Mouse (Mus musculus) right cerebral cortex, postnatal 4 days (tissue): Measurements from ENCODE around the gene Pltp.
A peak's percentile ranks its signal among the peaks of the same experiment; 100 is the strongest.

Experiments used
- DNase-seq: peaks from one replicate; pipeline ENCODE4 v3.0.0-alpha.2; 2022

Gene Pltp

DNA sequence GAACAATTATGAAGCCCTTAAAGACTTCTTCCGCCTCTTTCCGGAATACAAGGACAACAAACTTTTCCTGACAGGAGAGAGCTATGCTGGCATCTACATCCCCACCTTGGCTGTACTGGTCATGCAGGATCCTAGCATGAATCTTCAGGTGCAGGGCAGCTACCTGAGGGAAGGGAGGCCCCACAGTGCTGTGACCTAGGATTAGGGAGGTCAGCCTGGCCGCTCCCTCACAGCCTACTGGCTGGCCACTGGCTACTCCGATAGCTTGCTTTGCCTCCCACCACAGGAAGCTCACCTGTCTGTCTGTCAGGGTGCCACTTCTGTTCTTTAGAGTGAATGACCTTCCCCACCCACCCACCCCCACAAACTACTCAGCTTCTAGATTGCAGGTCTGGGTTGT, 22.3 kb downstream of the Pltp start:
- no peak for DNase-seq

DNA sequence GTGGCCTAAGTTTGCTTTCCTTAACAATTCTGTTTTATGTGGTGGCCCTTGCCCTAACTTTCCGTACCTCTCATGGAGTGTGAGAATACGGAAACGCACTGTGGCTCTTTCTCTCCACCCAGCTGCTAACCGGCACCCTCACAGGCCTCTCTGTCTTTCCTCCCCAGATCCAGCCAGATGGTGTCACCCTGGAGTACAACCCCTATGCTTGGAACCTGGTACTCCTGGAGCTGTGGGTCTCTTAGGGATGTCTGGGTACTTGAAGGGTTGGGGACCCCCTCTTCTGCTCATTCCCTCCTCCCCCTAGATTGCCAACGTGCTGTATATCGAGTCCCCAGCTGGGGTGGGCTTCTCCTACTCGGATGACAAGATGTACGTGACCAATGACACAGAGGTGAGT, 23.0 kb downstream of the Pltp start:
- no peak for DNase-seq

DNA sequence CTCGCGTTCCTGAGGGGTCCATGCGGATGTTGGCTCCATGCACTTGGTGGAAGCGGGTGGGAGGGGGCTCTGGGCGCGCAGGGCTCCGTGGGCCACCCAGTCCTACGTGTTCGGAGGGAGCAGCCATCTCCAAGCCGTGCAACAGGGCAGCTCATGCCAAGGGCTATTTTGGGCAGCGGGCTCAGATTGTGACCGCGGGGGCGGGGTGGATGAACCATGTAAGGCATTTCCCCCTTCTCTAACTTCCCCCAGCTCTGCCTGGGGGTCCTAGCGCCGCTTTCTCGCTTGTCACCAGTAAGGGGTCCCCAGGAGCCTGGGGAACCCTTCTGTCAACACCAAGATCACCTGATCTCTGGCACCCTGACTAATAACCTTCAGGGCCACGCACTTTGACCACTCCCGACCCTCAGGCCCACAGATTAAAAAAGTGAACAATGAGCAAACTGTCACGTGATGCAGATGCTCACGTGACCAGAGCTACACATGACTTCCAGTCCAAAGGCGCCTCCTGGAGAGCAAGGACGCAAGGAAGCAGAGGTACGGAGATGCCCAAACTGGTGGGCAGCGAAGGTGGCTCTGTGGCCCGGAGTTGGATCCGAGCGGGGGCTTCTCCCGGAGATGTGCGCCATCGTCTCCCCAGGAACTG, 24.1 kb downstream of the Pltp start, which contains the start of gene Neurl2:
TSS of gene Neurl2 (minus strand) at position 143 of the 646 bp plus-strand sequence.
- peak; percentile 90 for DNase-seq

DNA sequence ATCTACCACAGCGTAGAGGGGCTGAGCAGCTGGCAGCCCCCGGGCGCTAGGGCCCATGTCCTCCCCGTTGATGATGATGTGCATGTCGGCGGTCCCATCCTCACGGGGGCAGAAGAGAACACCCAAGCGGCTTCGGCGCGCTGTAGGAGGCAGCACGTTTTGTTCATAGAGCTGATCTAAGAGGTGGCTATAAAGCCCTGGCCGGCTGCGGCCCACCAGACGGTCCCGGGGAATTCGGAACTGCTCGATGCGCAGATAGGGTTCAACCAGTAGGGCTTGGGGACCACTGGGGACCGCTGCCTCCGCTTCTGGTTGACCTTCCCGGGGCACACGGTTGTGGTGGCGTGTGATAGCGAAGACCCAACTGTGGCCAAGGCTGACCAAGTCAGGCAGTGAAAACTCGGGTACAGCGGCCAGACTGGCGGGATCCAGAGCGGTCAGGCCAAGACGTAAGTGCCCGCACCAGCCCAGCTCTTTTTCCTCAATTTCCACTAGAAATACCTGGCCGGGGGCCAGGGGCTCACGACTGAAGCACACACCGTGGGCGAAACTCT, 24.7 kb downstream of the Pltp start, which contains the start of gene Ctsa:
TSS of gene Ctsa (plus strand) at position 126 of the 554 bp plus-strand sequence.
- DNase-seq = peak; percentile 76

DNA sequence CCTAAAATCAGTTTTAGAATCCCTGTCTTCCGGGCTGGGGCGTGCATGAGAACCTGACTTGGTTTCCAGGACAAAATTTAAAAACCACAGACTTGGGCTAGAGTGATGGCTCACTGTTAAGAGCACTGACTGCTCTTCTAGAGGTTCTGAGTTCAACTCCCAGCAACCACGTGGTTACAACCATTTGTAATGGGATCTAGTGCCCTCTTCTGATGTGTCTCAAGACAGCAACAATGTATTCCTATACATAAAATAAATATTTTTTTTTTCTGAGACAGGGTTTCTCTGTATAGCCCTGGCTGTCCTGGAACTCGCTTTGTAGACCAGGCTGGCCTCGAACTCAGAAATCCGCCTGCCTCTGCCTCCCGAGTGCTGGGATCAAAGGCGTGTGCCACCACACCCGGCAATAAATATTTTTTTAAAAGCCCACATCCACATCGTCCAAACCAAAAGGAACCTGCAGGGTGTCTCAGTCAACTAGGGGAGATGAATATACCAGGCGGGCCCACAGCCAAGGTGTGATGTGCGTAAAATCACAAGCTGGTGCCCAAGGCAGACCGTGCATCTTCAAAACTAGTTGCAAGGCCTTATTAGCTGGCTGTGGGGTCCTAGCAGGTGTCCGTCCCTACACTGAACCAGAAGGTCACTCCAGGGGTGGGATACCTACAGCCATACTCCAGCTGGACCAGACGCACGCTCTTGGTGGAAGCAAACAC, 25.3 kb downstream of the Pltp start:
- no peak for DNase-seq

DNA sequence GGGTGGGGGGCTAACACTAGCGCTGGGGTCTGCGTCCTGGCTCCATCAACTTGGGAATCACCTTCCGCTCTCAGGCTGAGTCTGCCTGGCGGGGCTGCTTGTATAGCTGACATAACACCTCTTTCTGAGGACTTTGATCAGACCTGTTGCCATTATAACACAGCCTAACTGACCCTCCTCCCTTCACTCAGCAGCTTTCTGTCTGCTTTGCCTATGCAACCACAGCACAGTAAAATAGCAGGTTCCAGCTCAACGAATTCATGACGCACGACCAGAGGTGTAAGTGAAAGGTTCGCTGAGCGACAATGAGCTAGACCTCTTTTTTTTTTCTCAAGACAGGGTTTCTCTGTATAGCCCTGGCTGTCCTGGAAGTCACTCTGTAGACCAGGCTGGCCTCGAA, 26.5 kb downstream of the Pltp start:
- DNase-seq = no peak

DNA sequence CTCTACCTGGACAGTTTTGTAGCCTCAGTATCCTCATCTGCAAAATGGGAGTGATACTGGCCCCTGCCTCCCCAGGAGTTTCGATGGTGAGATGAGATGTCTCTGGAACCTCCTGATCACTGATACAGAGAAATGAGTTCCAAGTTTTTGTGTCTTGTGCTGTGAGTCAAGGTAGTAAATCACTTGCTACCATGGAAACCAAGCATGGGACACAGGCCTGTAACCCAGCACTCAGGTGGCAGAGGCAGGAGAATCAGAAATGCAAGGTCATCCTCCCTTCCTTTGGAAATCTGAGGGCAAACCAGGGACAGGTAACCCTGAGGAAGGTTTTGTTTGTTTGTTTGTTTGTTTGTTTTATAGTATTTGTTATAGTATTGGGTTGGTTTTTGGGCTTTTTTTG, 28.4 kb downstream of the Pltp start:
- no peak for DNase-seq

DNA sequence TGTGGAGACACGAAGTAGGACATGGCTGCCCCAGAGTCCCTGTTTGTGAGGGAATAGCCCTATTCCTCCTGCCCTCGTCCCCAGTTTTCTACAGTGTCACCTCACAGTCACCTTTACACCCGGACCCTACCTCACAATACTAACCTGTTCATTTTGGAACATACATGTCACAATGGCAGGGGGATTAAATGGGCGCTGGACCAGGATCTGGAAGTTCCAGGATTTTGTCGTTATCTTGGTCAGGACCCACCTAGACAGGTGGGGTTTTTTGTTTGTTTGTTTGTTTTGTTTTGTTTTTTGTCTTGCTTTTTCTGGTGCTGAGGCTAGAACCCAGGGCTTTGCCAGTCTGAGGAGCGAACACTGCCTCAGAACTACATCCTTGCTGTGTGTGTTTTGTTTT, 29.1 kb downstream of the Pltp start, which contains the start of gene Spata25:
TSS of gene Spata25 (minus strand) at position 101 of the 400 bp plus-strand sequence.
- no peak for DNase-seq

DNA sequence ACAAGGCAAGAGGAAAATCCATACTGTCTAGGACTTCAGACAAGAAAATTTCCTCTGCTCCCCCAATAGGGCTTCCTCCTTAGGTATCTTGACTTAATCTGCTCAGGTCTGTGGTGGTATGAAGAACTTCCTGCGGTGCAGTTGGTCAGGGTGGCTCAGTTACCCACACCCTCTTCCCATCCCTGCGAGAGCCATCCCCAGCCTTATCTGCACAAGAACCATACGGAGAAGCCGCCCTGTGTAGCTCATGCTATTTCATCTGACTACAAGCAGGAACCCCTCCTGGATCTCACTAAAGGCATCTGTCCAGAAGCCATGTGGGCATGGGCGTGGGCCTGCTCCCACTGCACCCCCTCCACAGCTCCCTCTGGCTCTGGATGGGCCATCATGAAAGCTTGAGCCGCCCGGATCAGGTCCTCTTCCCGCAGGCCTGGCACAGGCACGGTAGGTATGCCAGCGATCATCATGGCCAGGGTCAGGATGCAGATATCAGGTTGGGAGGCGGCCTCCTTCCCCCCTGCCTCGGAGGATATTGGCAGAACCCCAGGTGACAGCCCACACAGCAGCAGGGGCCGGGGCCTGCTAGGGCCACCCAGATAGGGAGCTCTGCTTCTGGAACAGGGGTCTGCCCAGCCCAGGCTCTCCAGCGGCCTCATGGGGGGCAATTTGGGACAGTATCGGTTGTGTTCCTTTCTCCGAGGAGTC, 30.2 kb downstream of the Pltp start:
- DNase-seq = no peak

DNA sequence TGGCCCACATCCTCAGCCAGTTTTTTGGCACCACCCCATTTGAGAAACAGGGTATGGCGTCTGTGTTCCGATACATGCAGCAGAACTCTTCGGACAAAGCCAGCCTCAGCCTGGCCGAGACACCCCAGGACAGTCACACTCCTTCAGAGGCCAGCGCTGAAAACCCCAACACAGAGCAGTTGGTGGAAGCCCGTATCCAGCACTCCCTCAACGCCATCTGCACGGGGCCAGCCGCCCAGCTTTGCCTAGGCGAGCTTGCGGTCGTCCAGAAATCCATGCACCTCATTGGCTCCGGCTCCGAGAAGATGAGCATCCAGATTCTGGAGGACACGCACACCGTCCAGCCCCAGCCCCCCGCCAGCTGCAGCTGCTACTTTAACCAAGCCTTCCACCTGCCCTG, 32.0 kb downstream of the Pltp start:
- no peak for DNase-seq

DNA sequence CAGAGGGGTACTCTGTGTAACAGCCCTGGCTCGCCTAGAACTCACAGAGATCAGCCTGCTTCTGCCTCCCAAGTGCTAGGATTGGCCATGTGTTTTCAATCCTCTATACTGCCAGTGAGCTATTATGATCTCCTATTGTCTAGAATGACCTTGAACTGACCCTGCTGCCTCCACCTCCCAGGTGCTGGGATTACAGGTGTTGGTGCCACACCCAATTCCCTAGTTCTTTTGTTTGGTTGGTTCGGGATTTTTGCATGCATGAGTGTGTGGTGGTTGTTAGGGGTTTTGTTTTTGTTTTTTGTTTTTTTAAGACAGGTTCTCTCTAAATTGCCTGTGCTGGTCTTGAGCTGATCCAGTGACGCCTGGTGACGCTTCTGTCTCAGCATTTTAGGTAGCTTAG, 33.5 kb downstream of the Pltp start:
- no peak for DNase-seq

DNA sequence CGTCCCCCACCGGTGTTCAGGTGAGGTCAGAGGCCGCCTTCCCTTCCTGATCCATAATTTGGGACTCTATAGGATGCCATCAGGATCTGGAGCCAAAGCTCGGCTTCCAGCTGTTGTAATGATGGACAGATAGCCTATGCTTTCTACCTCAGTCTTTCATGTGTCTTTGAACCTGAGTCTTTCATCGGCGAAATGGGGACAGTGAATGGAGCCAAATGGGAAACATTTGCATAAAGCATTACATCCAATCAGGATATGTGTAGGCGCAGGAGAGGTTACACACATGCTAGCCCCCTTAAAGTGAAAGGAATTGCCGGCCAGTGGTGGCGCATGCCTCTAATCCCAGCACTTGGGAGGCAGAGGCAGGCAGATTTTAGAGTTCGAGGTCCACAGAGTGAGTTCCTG, 34.3 kb downstream of the Pltp start:
- DNase-seq = no peak

DNA sequence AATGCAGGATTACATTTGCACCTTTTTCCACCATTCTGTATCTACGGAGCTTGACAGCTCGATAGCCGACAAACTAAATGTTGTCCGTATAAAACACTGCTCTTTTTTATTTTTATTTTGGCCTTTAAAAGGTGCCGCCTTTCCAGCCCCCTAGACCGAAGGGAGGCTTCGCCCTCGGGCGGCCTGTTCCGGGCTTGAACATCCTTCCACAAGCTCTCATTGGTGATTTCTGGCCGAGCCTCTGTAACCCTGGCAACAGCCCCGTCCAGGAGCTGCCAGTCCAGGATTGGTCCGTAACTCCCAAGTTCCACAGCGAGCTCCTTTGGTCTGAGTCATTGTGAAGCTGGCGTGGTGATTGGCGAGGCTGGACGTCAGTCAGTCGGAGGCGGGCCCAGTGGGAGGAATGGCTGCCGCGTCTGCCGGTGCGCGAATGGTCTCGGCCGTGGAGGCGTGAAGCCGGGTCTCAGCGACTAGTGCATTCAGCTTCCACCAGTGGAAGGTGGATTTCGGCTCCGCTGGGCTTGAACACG, 34.8 kb downstream of the Pltp start, which contains the start of gene Zswim1:
TSS of gene Zswim1 (plus strand) at position 51 of the 530 bp plus-strand sequence.
- DNase-seq = peak; percentile 100

DNA sequence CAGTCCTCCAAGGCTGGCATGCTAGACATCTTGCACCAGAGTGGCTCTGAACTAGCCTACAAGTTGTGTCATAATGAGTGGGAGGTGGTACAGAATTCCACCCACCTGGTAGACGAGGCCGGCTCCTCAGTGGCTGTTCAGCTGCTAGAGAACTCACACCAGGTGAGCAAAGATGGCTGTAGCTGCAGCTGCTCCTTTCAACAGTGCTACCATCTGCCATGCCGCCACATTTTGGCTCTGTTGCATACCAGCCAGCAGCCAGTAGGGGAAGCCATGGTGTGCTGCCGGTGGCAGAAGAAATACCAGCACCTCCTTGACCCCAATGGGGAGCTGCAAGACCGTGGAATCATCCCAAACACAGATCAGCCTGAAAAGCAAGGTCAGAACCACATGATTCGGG, 36.5 kb downstream of the Pltp start:
- DNase-seq = no peak

DNA sequence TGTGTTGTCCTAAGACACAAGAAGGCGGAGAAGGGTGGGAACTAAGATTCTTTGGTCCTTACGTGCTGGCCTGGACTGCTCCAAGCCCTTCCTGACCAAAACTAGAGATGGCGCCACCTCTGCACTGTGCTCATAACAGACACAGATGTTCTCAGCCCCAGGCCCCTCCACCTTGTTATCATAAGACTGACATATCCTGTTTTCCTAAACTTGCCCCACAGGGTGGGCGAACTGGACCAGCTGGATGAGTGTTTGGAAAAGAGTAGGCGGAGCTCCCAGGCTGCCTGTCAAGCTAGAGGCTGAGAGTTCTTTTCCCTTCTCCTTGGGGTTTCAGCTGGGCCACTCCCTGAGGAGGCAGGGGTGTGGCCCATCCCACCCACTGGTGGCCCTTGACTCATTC, 39.8 kb downstream of the Pltp start:
- DNase-seq = no peak

DNA sequence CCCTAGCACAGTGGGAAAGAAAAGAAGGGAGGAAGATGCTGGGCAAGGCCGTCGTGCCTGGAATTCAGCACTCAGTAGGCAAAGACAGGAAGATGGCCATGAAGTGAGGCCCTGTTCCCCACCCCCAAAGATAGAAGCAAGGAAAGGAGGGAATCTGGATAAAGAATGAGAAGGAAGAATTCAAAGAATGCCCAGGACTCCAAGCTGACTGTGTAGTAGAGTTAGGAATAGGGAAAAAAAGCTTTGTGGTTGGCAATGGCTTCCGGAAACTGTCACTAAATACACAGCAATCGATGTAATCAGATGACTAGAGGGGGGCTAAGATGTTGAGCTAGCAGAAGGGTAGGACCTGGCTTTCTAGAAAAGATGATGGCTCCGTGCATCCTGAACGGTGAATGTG, 40.3 kb downstream of the Pltp start:
- no peak for DNase-seq

DNA sequence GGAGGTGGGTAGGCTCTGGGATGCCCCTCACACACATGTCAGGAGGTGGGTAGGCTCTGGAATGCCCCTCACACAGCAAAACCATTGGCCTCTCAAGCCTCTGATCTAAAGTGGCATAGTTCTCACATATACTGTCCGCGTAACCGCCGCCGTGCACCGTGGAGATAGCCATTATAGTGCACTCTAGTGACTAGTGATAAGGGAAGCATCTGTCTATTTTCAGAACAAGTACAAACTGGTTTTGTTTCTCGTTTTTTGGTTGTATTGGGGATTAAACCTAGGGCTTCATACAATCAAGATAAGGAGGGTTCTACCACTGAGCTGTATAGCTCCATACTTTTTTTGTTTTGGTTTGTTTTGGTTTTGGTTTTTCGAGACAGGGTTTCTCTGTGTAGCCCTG, 41.7 kb downstream of the Pltp start:
- DNase-seq = no peak

DNA sequence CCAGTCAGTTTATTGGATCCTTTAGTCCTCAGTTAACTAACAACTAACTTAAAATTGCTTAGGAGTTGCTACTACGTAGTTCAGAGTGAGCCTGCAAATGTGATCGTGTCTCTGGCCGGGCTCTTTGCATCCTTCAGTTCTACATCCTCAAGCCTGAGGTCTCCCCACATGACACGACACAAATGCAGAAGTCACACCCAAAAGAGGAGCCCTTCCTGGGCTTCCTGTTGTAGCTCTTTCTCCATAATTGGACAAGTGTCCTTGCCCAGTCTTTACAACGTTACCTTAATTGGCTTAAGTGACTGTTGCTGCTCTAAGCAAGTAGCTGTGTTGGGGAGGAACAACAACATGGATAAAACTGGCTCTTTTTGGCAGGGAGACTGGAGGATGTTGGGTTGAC, 42.2 kb downstream of the Pltp start:
- DNase-seq = no peak

DNA sequence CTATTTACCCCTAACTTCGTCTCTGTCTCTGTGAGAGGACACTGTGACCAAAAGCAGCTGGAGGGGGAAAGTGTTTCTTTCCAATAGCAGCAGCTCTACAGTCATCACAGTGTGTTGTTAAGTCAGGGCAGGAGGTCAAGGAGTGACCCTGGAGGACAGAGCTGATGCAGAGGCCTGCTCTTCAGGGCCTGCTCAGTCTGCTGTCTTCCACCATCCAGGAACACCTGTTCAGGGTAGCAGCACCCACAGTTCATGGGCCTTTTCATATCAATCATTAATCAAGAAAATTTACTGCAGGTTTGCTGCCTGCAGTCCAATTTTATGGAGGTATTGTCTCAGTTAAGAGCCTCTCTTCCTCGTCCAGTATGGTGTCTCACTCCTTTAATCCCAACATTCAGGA, 44.0 kb downstream of the Pltp start:
- no peak for DNase-seq

DNA sequence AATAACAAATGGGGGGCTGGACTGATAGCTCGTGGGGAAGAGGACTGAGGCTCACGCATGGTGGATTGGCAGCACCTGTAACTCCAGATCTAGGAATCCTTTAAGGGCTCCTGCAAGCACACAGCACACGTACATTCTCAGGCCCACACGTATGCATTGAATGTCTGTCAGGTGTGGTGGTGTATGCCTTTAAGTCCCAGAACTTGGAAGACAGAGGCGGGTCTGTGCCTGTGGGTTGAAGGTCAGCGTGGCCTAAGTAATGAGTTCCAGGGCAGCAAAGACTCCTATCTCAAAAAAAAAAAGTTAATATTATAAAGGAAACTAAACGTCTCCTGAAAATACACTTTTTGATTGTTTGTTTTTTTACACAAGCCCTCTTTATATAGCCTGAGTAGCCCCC, 50.9 kb downstream of the Pltp start:
- no peak for DNase-seq

DNA sequence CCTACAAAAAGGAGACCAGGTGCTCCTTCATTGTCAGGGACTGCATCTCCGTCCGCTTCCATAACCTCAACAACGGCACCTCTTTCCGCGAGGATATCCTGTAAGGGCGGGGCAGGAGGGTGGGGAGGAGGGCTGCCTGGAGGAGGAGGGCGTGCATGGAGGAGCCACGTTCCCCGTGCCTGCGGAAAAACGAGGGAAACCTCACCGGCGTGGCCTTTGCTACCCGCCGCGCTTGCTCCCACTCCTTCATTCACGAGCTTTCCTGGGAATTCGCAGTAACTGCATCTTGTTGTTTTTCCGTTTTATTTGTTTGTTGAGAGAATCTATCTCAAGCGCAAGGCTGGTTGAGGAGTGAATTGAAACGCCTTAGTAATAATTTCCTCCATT, 52.2 kb downstream of the Pltp start:
- DNase-seq = no peak

DNA sequence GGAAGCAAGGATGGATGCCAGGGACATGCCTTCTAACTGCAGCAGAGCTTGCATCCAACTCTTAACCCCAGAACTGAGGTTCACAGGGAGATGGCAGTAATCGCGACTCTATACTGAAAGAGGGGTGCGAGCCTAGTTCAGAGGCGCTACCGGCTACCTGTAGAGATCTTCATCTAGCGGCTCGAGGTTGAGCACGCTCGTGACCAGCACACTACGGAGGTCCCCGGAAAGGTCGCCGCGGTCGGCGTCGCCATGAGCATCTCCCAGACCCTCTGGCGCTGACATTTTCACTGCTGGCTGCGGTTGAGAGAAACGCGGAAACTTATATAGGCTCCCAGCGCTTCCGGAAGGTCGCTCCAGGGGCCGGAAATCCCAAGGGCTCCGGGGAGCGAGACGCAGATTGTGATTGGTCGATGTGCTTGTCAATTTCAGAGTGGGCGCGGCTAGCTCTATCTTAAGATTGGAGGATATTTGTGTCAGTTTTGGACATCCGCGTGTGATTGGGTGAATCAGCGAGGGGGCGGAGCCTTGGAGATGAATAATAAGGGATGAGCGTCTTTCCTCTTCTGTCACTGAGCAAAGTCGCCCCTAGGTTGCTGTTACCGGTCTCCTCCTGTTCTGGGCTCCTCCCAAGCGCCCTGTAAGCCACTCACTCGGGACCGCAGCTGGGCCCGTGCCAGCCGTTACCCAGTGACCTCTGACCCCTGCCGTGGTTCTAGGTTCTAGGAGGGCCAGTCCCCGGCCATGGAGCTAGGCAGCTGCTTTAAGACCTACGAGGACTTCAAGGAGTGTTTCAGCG, 52.8 kb downstream of the Pltp start, which contains the start of the genes Acot8 and Zswim3:
TSS of gene Acot8 (minus strand) at position 350 of the 799 bp plus-strand sequence.
TSS of gene Zswim3 (plus strand) at position 566 of the 799 bp plus-strand sequence.
- peak; percentile 96 for DNase-seq
